Mouse (Mus musculus): ENCODE results near the gene Ovol2.
"Not testable (repeated sequence)": the region's sequence is repeated elsewhere in the genome, so short reads cannot be mapped to it uniquely, and the experiment has no call there.

The Ovol2 gene

DNA sequence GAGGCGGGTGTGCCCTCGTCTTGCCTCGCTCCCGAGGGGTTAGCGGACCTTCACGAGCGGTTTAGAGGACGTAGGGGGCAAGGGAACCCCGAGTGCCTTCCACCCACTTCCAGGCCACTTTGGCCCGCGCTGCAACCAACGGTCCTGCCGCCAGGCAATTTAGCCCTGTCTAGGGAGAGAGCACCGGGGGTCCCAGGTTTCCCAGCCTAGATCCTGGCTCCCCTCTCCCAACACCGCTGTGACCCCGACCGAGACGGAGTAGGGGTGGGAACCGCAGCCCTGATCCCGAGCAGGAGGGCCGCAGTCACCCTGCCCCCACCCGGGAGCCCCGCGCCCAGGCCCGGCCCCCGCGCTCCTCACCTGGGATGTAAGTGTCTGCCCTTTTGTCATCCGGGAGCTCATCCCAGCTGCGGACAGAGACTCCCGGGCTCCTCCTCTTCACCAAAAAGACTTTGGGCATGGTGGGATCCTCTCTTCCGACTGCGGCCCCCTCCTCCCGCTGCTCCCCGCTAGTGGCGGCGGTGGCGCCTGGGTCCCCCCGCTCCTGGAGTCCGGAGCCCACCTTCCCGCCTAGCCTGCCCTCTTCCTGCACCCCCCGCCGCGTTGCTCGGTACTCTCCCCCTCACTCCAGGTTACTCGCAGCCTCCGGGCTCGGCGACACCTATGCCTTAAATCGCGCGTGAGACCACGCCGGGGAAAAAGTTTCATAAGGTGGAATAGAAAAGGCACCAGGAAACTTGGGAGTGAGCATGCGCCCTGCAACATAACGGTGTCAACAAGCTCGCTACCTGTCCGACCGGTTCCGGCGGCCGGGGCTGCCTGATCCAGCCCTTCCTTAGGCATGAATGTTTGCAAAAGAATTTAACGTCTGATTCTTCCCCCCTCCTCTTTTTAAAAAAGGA is at the start of gene Ovol2:
TSS of gene Ovol2 (minus strand) at position 746 of the 902 bp plus-strand sequence.
- in situ Hi-C loops (cut with MboI, MseI) = no loop called here

DNA sequence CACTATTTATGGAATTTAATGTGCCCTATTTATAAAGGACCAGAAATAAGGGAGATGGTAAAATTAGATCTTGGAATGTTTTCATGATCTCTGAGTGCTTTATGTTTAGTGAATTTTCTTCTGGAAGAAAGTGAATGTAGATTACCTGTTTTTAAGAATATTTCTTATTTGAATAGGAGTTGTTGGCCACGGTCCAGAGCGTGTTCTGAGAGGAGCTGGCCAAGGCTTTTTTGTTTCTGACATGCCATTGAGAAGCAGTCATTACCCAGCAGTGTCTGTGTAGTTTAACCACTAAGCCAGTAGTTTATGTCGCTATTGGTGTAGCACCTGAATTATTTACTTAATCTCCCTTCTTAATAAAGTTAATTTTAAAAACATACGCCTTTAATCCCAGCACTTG is 49.8 kb upstream of the Ovol2 start:
- in situ Hi-C loops (cut with MboI, MseI) = no loop called here

DNA sequence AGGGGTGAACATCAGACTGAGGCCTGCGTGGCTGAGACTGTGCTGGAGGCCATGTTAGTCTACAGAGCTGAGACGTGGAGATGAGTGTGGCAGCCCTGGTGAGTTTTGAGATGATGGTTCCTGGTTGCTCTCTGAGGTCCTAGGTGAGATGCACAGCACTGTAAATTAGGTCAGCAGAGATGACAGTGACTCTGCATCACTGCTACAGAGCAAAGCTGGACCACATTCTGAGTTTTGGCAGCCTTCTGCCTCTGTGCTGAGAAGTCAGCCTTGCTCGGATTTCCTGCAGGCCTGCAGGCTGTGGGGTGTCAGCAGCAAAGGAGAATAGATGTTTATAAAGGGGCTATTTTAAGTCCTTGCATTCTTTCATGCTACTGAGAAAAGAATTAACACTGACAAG is 49.3 kb upstream of the Ovol2 start:
- in situ Hi-C loops (cut with MboI, MseI) = no loop called here

- in situ Hi-C loops (cut with MboI, MseI) = no loop called here
Observed at GRCm38 (mm10) chr2:144375063-144375703, 43.2 kb upstream of the Ovol2 start.

GRCm38 (mm10) chr2:144373063-144373462 is 41.1 kb upstream of the Ovol2 start:
- in situ Hi-C loops (cut with MboI, MseI) = no loop called here

DNA sequence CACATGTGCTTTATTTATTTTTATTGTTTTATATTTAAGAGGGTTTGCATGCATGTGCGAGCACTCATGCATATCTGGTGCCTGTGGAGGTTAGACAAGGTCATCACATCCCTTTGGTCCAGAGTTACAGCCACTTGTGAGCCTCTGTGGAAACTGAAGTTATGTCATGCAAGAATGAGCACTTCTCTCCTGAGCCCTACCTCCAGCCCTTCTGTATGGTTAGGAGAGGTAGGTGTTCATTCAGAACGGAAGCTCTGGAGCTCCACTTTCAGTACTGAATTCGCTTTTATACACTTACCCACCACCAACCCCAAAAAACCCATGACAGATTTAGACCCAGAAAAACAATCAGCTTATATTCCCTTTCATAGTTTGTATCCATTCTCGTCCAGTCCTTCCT is 39.6 kb upstream of the Ovol2 start:
- in situ Hi-C loops (cut with MboI, MseI) = no loop called here

DNA sequence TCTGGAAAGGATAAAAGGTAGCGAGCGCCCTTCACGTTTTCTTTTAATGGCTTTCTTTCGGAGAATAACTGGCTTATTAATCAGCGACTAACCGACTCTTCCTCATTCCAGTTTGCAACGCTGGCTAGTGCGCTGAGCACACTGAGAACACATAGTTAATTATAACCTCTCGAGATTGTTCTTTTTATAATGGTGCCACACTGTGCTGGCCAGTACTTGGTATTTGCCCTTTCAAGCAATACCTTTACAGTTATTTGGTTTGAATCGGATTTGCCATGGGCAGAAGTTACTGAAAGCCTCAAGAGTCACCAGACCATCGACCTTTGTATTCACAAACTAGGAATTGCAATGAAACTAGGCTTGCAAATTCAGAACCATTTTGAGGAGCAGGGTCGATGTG is 37.6 kb upstream of the Ovol2 start:
- in situ Hi-C loops (cut with MboI, MseI) = no loop called here

DNA sequence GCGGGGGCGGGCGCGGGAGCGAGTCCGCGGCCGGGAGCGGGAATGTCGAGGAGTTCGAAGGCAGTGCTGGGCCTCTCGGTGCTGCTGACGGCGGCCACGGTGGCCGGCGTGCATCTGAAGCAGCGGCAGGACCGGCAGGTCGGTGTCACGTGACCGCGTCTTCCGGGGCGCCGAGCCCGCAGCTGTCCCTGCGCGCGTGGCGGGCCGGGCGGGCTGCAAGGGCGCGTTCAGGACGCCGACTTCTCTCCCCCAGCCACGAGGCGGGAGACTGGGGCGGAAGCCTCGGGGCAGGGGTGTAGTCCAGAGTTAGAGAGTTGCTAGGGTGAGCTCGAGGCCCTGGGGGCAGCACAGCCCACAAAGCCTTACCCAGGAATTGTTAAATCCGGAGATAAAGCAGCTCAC is 37.1 kb upstream of the Ovol2 start:
- in situ Hi-C loops (cut with MboI, MseI) = no loop called here

- in situ Hi-C loops (cut with MboI, MseI) = no loop called here
Observed at GRCm38 (mm10) chr2:144368400-144369019, 36.6 kb upstream of the Ovol2 start, which contains the start of the genes Kat14 and Pet117. Gene Kat14, plus strand, starts transcription at chr2:144368983. Gene Pet117, plus strand, starts transcription at chr2:144368996.

DNA sequence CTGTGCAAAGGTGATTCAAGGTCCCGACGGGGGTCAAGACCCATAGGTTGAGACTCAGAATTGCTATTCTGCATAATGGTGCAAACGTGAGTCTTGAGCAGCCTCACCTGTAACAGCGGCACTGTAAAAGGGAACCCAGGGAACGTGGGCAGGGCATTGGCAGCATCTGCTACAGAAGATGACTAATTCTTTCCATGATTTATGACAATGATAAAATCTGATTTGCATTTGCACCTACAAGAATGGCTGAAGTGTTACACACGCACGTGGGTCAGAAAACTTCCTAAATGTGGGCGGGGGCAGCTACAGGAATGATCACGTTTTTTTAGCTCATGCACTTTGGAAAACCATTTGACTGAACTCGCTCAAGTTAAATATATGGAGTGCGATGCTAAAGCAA is 20.9 kb upstream of the Ovol2 start:
- in situ Hi-C loops (cut with MboI, MseI) = no loop called here

DNA sequence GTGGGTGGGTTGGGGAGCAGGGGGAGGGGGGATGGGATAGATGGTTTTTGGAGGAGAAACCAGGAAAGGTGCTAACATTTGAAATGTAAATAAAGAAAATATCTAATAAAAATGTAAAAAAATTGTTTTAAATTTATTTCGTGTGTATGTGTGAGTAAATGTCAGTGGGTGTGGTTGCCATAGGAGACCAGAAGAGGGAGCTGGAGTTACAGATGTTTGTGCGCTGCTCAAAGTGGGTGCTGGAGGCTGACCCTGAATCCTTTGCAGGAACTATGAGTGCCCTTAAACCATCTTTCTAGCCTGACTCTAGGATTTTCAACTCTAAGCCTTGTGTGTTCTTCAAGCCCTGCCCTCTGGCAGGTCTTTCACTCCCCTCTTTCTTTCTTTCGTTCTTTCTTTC is 16.6 kb upstream of the Ovol2 start:
- in situ Hi-C loops (cut with MboI, MseI) = no loop called here

- in situ Hi-C loops (cut with MboI, MseI) = no loop called here
Observed at GRCm38 (mm10) chr2:144343158-144343557, 11.2 kb upstream of the Ovol2 start.

- in situ Hi-C loops (cut with MboI, MseI) = not testable (repeated sequence)
Observed at GRCm38 (mm10) chr2:144338149-144338548, 6.2 kb upstream of the Ovol2 start.

- in situ Hi-C loops (cut with MboI, MseI) = no loop called here
Observed at GRCm38 (mm10) chr2:144337701-144338100, 5.8 kb upstream of the Ovol2 start.

GRCm38 (mm10) chr2:144337230-144337629 is 5.3 kb upstream of the Ovol2 start:
- in situ Hi-C loops (cut with MboI, MseI) = no loop called here

GRCm38 (mm10) chr2:144333138-144333842 is 1.3 kb upstream of the Ovol2 start:
- in situ Hi-C loops (cut with MboI, MseI) = no loop called here

- in situ Hi-C loops (cut with MboI, MseI) = no loop called here
Observed at GRCm38 (mm10) chr2:144332486-144332885, 540 bp upstream of the Ovol2 start.

DNA sequence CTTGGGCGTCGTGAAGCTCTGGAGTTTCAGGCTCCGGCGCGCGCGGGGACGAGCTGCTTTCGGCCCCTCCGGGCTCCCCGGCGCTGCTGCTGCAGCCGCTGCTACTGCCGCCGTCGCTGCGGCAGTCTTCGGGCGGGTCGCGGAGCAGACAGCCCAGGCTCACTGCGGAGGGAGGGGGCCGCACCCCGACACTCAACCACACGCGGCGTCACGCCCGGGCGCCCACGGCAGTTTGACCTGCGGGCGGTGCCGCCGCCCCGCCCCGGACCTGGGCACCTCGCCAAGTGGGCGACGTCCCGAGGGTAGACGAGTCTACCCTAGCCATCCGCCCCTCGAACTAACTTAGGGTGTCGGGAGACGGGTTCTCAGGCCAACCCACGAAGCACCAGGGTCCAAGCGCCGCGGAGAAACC is 980 bp downstream of the Ovol2 start:
- in situ Hi-C loops (cut with MboI, MseI) = no loop called here

DNA sequence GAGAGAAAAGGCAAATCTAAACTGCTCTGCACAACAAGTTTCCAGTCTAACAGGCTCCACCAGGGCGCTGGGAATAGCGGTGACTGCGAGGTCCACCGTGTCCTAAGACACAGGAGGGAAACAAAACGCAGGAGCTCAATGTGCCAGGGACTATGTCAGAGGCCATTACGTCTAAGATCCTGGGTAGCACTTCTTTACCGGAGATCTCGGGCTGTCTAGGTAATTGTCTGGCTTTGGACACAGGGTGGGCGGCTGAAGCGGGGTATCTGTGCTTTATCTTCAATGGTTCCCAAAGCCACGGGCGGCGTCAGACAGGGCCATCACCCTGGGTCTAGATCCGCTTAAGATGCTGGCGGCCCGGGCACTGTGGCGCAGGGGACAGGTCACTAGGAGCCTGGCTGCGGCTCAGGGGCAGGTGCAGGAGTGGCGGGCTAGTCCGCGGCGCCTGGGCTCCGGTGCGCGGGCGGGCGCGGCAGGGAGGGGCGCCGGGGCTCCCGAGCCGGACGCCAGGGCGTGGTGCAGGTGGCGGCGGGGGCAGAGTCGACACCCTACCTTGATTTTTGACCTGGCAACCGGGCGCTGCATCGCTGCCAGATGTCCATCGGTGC is 1.5 kb downstream of the Ovol2 start:
- in situ Hi-C loops (cut with MboI, MseI) = no loop called here

GRCm38 (mm10) chr2:144329937-144330336 is 2.0 kb downstream of the Ovol2 start:
- in situ Hi-C loops (cut with MboI, MseI) = no loop called here

GRCm38 (mm10) chr2:144329451-144329850 is 2.5 kb downstream of the Ovol2 start:
- in situ Hi-C loops (cut with MboI, MseI) = no loop called here
